Mouse (Mus musculus) spleen, adult 2 months (tissue): ENCODE results near the gene Hist1h4h. TPM values are rescaled to one million over a fixed set of nuclear protein-coding genes. Genes with fewer than 3 reads are reported as not detected.
A peak's percentile ranks its signal among the peaks of the same experiment; 100 is the strongest.
"Not testable (repeated sequence)": the region's sequence is repeated elsewhere in the genome, so short reads cannot be mapped to it uniquely, and the experiment has no call there.

ENCODE experiments used
- DNase-seq, 2 experiments: peaks; one replicate each; pipeline versions ENCODE4 v3.0.0 to v3.0.0-alpha.2; 2012 to 2021; ENCODE audit warnings: low spot score in 2 of 2, low read depth in 1 of 2
- H3K27ac ChIP-seq: fragments of 200-500 bp; 2 replicates; pipeline ENCODE4 v1.5.1; 2012; ENCODE audit warnings: low read length, inconsistent platforms; ENCODE audit not compliant: insufficient read depth
- H3K27me3 ChIP-seq: fragments of 200-500 bp; 2 replicates; pipeline ENCODE4 v1.6.1; 2012; ENCODE audit warnings: mild to moderate bottlenecking, moderate library complexity, low read length, inconsistent platforms; ENCODE audit not compliant: control insufficient read depth, insufficient read depth
- H3K36me3 ChIP-seq: fragments of 200-500 bp; 2 replicates; pipeline ENCODE4 v1.6.1; 2012; ENCODE audit warnings: mild to moderate bottlenecking, low read length, inconsistent platforms; ENCODE audit not compliant: control insufficient read depth, insufficient read depth
- H3K4me1 ChIP-seq: fragments of 200-500 bp; 2 replicates; pipeline ENCODE4 v1.6.1; 2011; ENCODE audit warnings: inconsistent platforms; ENCODE audit not compliant: control insufficient read depth, insufficient read depth, insufficient read length
- H3K4me3 ChIP-seq: fragments of 200-500 bp; 2 replicates; pipeline ENCODE4 v1.5.1; 2011; ENCODE audit warnings: mild to moderate bottlenecking, inconsistent platforms; ENCODE audit not compliant: insufficient read depth, insufficient read length; ENCODE audit errors: extremely low read depth
- CTCF ChIP-seq: fragments of 200-500 bp; IDR thresholded peaks from 2 replicates; pipeline ENCODE4 v1.5.1; 2011; ENCODE audit warnings: mild to moderate bottlenecking, inconsistent platforms; ENCODE audit not compliant: insufficient read depth, insufficient read length, insufficient replicate concordance; ENCODE audit errors: extremely low read depth
- POLR2A ChIP-seq: fragments of 200-500 bp; IDR thresholded peaks from 2 replicates; pipeline ENCODE4 v1.6.1; 2011; ENCODE audit warnings: low read depth, low read length, inconsistent platforms
- WGBS: fragments of 180-500 bp; shearing (Covaris S2); methylation state at CpG from one replicate; pipeline ENCODE4 v1.1.7; 2018; 5-methylcytosine and 5-hydroxymethylcytosine counted together
- polyA plus RNA-seq: library from polyadenylated mRNA; depleted of rRNA; stranded (reverse); fragments of >200 nt; gene quantifications from 2 replicates; pipeline ENCODE4 v1.2.3, GENCODE M21; 2012

Hist1h4h gene
- polyA plus RNA-seq, 1 experiment = 26.5 TPM

DNA sequence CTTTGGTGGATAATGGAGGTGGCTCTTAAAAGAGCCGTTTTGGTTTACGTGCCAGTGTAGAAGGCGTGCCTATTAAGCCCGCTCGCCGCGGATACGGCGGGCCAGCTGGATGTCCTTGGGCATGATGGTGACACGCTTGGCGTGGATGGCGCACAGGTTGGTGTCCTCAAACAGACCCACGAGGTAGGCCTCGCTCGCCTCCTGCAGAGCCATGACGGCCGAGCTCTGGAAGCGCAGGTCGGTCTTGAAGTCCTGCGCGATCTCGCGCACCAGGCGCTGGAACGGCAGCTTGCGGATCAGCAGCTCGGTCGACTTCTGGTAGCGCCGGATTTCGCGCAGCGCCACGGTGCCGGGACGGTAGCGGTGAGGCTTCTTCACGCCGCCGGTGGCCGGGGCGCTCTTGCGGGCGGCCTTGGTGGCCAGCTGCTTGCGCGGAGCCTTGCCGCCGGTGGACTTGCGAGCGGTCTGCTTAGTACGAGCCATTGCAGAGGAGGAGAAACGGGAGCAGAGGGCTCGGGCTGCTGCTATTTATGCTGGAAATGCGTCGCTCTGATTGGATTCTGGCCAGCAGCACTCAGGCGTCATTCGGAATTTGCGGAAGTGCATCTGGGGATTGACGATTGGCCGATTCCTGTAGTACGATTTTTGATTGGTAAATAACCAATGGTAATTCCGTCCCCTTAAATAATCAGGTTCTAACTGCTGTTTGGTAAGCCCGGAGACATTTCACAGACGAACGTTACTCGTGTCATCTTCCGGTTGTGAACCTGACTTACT lies 31.2 kb downstream of the Hist1h4h start, which contains the start of gene Hist1h3e:
TSS of gene Hist1h3e (minus strand) at position 487 of the 777 bp plus-strand sequence.
- H3K36me3 ChIP-seq, H3K27me3 ChIP-seq, H3K4me1 ChIP-seq: not testable (repeated sequence)
- TF ChIP-seq POLR2A = peak; percentile 94
- WGBS = under 1% methylated on average over 47 of the region's 67 CpGs
- H3K27ac ChIP-seq = peak within 1 kb of the TSS; percentile 88
- H3K4me3 ChIP-seq = peak within 1 kb of the TSS; percentile 54
- DNase-seq = peak; percentile 89 to 98

DNA sequence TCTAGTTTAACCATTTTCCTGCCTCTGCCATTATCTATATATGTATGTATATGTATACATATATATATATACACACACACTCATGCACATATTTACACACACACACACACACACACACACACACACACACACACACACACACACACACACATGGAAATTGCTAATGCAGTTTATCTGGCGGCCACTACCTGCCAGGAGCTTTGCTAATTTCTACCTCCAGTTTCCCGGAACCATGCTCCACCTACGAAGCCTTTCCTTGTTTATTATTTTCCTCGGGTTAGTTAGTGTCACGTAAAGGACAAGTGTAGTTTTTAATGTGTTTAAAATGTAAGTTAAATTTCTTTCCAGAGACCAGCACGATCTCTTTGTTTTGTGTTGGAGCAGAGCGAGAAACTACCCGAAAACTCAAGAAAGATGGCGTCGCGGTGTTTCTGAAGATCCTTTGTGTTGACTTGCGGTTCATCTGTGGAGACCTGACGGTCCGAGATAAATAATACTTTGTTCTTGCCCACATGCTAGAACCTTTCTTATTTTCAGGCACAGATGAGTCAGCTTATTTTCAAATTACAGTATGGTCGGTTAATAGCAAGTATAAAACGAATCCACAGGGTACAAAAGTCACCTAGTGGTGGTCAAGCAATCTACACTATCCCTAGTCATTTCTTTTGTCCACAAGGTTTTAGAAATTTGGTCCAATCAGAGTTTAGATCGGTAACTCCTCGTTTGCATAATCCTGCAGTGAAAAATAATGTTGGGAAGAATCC lies 32.0 kb downstream of the Hist1h4h start:
- Histone ChIP-seq H3K4me3 (peak overlapping the region; percentile 51), H3K4me1 (no peaks in the 10 kb centered on the region), H3K27ac (peak overlapping the region; percentile 86), H3K27me3 (no peaks in the 10 kb centered on the region), H3K36me3 (no peaks in the 10 kb centered on the region)
- no peak for DNase-seq
- TF ChIP-seq CTCF (no peak), POLR2A (no peak)
- WGBS = 5% methylated on average over 18 of the region's 18 CpGs

DNA sequence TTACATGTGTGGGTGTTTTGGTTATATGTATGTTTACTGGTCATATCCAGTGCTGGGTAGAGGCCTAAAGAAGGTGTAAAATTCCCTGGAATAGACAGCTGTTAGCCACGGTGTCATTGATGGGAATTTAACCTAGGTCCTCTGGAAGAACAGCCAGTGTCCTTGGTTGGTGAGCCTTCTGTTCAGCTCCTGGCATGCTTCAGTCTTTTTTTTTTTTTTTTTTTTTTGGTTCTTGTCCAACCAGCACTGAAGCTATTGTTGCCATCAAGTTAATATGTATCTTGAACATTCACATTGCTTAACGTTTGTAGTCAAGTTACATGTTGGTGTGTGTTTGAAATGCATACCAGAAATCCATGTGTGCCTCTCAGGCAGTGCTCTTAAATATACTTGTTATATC lies 33.6 kb downstream of the Hist1h4h start:
- TF ChIP-seq CTCF (no peak), POLR2A (no peak)
- H3K4me1 ChIP-seq = no peaks in the 10 kb centered on the region
- no peak for DNase-seq
- H3K36me3 ChIP-seq = no peaks in the 10 kb centered on the region
- WGBS = 89% methylated on average over 2 of the region's 2 CpGs
- H3K27me3 ChIP-seq = no peaks in the 10 kb centered on the region
- no peak overlapping the region for H3K4me3 ChIP-seq
- no peak overlapping the region for H3K27ac ChIP-seq

DNA sequence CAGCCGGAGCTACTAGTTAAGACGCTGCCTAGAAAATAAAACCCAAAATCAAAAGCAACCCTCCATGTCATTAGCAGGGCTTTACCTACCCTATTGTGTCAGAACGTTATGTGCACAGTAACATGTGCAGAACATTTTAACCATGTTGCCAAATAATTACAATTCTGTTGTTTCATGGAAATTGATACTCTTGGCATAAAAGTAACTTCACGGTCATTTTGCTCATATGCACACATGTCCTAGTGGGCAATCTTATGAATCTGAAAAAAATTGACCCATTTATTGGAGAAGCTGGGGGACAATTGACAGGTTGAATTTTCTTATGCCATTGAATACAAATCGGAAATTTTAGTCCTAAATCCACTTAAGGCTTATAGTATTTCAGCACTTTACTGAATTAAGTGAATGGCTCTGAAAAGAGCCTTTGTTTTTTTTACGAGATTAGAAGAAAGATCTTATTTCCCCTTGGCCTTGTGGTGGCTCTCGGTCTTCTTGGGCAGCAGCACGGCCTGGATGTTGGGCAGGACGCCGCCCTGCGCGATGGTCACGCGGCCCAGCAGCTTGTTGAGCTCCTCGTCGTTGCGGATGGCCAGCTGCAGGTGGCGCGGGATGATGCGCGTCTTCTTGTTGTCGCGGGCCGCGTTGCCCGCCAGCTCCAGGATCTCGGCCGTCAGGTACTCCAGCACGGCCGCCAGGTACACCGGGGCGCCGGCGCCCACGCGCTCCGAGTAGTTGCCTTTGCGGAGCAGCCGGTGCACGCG lies 39.6 kb downstream of the Hist1h4h start:
- peak overlapping the region; percentile 99 for H3K27ac ChIP-seq
- DNase-seq, H3K4me1 ChIP-seq, H3K27me3 ChIP-seq, H3K36me3 ChIP-seq: not testable (repeated sequence)
- peak overlapping the region; percentile 61 for H3K4me3 ChIP-seq
- WGBS = 3% methylated on average over 29 of the region's 41 CpGs

DNA sequence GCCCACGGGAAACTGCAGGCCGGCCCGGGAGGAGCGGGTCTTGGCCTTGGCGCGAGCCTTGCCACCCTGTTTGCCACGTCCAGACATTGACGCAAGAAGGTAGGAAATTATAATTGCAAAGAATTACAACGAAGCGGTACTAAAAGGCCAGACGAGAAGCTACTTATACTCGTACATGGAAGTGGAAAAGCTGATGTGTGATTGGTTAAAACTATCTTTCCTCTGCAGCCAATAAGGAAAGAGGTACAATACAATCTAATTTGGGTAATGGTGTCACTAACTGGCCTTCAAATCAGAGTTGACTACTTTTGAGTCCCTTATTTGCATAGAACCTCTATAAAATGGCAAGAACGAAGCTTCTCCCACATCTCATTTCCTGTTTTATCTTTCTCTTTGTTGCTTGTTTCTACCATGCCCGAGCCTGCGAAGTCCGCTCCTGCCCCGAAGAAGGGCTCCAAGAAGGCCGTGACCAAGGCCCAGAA lies 40.2 kb downstream of the Hist1h4h start, which contains the start of the genes Hist1h2ae and Hist1h2bg:
TSS of gene Hist1h2ae (minus strand) at position 199 of the 482 bp plus-strand sequence.
TSS of gene Hist1h2bg (plus strand) at position 375 of the 482 bp plus-strand sequence.
- WGBS = under 1% methylated on average over 18 of the region's 18 CpGs
- TF ChIP-seq POLR2A = no peak; the same call in 1 of the 2 replicates
- TF ChIP-seq CTCF = no peak

DNA sequence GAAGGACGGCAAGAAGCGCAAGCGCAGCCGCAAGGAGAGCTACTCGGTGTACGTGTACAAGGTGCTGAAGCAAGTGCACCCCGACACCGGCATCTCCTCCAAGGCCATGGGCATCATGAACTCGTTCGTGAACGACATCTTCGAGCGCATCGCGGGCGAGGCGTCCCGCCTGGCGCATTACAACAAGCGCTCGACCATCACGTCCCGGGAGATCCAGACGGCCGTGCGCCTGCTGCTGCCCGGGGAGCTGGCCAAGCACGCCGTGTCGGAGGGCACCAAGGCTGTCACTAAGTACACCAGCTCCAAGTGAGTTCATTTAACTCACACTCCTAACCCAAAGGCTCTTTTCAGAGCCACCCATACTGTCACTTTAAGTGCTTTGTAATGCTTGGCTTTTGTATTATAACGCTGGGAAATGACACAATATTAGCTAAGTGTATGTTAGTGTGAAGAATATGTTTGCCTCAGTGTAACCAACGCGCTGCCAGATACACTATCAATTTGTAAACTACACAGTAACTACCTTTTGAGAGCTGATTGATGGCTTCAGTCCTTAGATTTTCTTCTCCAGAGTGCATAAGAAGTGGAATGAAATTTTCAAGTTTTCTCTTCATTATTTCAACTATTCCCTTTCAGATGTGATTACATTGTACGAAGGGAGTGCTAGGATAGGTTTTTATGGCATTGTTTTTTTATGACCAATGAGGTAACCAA lies 40.8 kb downstream of the Hist1h4h start:
- not testable (repeated sequence) for DNase-seq, H3K4me1 ChIP-seq, H3K36me3 ChIP-seq, H3K27me3 ChIP-seq
- peak overlapping the region; percentile 54 for H3K4me3 ChIP-seq
- under 1% methylated on average over 17 of the region's 34 CpGs for WGBS
- peak overlapping the region; percentile 92 for H3K27ac ChIP-seq

More for the DNA sequence above, 40.2 kb downstream of the Hist1h4h start, which contains the start of the genes Hist1h2ae and Hist1h2bg:
- DNase-seq = peak; percentile 48 to 91
- Histone ChIP-seq H3K27ac (peak within 1 kb of the TSS; percentile 99), H3K36me3 (no peaks in the 10 kb centered on the region), H3K27me3 (no peaks in the 10 kb centered on the region), H3K4me3 (peak within 1 kb of the TSS; percentile 61), H3K4me1 (no peaks in the 10 kb centered on the region)
